Mouse (Mus musculus): Measurements from ENCODE around the gene Col5a3.
"Not testable (repeated sequence)": the region's sequence is repeated elsewhere in the genome, so short reads cannot be mapped to it uniquely, and the experiment has no call there.

Gene Col5a3

GRCm38 (mm10) chr9:20814521-20815272 is at the start of gene Col5a3:
Col5a3 (minus strand) TSS chr9:20815067.
- DNase-seq (ENCODE audit: low read depth, low spot score), result no peak

- no peak for DNase-seq (ENCODE audit: low read depth, low spot score)
Measured at GRCm38 (mm10) chr9:20862225-20862624, 47.4 kb upstream of the Col5a3 start.

- no peak for DNase-seq (ENCODE audit: low read depth, low spot score)
Measured at GRCm38 (mm10) chr9:20861821-20862220, 47.0 kb upstream of the Col5a3 start.

- no peak for DNase-seq (ENCODE audit: low read depth, low spot score)
Measured at GRCm38 (mm10) chr9:20859926-20860325, 45.1 kb upstream of the Col5a3 start.

- DNase-seq (ENCODE audit: low read depth, low spot score), result no peak
Measured at GRCm38 (mm10) chr9:20857131-20857530, 42.3 kb upstream of the Col5a3 start.

GRCm38 (mm10) chr9:20850179-20850578 is 35.3 kb upstream of the Col5a3 start:
- DNase-seq (ENCODE audit: low read depth, low spot score), result no peak

GRCm38 (mm10) chr9:20842670-20843069 is 27.8 kb upstream of the Col5a3 start:
- no peak for DNase-seq (ENCODE audit: low read depth, low spot score)

GRCm38 (mm10) chr9:20842211-20842610 is 27.3 kb upstream of the Col5a3 start:
- DNase-seq (ENCODE audit: low read depth, low spot score), result no peak

GRCm38 (mm10) chr9:20838931-20839330 is 24.1 kb upstream of the Col5a3 start:
- no peak for DNase-seq (ENCODE audit: low read depth, low spot score)

GRCm38 (mm10) chr9:20837184-20837947 is 22.5 kb upstream of the Col5a3 start:
- DNase-seq (ENCODE audit: low read depth, low spot score), result no peak

- not testable (repeated sequence) for DNase-seq (ENCODE audit: low read depth, low spot score)
Measured at GRCm38 (mm10) chr9:20835431-20835954, 20.6 kb upstream of the Col5a3 start.

- no peak for DNase-seq (ENCODE audit: low read depth, low spot score)
Measured at GRCm38 (mm10) chr9:20834881-20835280, 20.0 kb upstream of the Col5a3 start.

GRCm38 (mm10) chr9:20830901-20831643 is 16.2 kb upstream of the Col5a3 start:
- peak; percentile 51 for DNase-seq (ENCODE audit: low read depth, low spot score)

- no peak for DNase-seq (ENCODE audit: low read depth, low spot score)
Measured at GRCm38 (mm10) chr9:20828127-20828526, 13.3 kb upstream of the Col5a3 start.

GRCm38 (mm10) chr9:20825781-20826180 is 10.9 kb upstream of the Col5a3 start:
- DNase-seq (ENCODE audit: low read depth, low spot score), result no peak

GRCm38 (mm10) chr9:20822821-20823220 is 8.0 kb upstream of the Col5a3 start:
- DNase-seq (ENCODE audit: low read depth, low spot score), result no peak

GRCm38 (mm10) chr9:20820001-20820400 is 5.1 kb upstream of the Col5a3 start:
- no peak for DNase-seq (ENCODE audit: low read depth, low spot score)

- DNase-seq (ENCODE audit: low read depth, low spot score), result no peak
Measured at GRCm38 (mm10) chr9:20818236-20818635, 3.4 kb upstream of the Col5a3 start, which contains the start of gene Rdh8. Rdh8 (plus strand) TSS chr9:20818503.

- no peak for DNase-seq (ENCODE audit: low read depth, low spot score)
Measured at GRCm38 (mm10) chr9:20812537-20813271, 2.2 kb downstream of the Col5a3 start.

GRCm38 (mm10) chr9:20810773-20811172 is 4.1 kb downstream of the Col5a3 start:
- DNase-seq (ENCODE audit: low read depth, low spot score), result no peak

- no peak for DNase-seq (ENCODE audit: low read depth, low spot score)
Measured at GRCm38 (mm10) chr9:20810271-20810670, 4.6 kb downstream of the Col5a3 start.
